Mouse (Mus musculus) heart, embryonic 16.5 days (tissue): Measurements from ENCODE around the gene Dnajb5. TPM values are rescaled to one million over a fixed set of nuclear protein-coding genes. Genes with fewer than 3 reads are reported as not detected.

ENCODE experiments used
- ATAC-seq: fragments of 200-750 bp; cut with Nextera tagmentation; replicated peaks from 2 replicates; pipeline ENCODE4 v1.8.0; 2017; ENCODE audit warnings: moderate number of reproducible peaks; ENCODE audit not compliant: insufficient read depth, low FRiP score; ENCODE audit errors: extremely low read depth
- H3K27ac ChIP-seq: fragments of 300-500 bp; sonication (generic); 2 replicates; pipeline ENCODE4 v1.5.1; 2014; ENCODE audit warnings: mild to moderate bottlenecking, low read length, control low read depth, moderate library complexity
- H3K27me3 ChIP-seq: fragments of 300-500 bp; sonication (generic); 2 replicates; pipeline ENCODE4 v1.6.1; 2014; ENCODE audit warnings: low read length, mixed read lengths; ENCODE audit not compliant: control insufficient read depth, insufficient read depth
- H3K36me3 ChIP-seq: fragments of 300-500 bp; sonication (generic); 2 replicates; pipeline ENCODE4 v1.6.1; 2014; ENCODE audit not compliant: control insufficient read depth, insufficient read depth
- H3K4me1 ChIP-seq: fragments of 300-500 bp; sonication (generic); 2 replicates; pipeline ENCODE4 v1.6.1; 2014; ENCODE audit warnings: low read length, mixed read lengths; ENCODE audit not compliant: control insufficient read depth, insufficient read depth
- H3K4me2 ChIP-seq: fragments of 300-500 bp; sonication (generic); 2 replicates; pipeline ENCODE4 v1.6.1; 2014; ENCODE audit warnings: low read depth, mild to moderate bottlenecking, control low read depth, low read length
- H3K4me3 ChIP-seq: fragments of 300-500 bp; sonication (generic); 2 replicates; pipeline ENCODE4 v1.5.1; 2014; ENCODE audit warnings: mild to moderate bottlenecking, control low read depth, low read length
- H3K9ac ChIP-seq: fragments of 300-500 bp; sonication (generic); 2 replicates; pipeline ENCODE4 v1.6.1; 2014; ENCODE audit warnings: low read length, control low read depth
- H3K9me3 ChIP-seq: fragments of 300-500 bp; sonication (generic); replicated peaks from 2 replicates; pipeline ENCODE4 v1.6.1; 2016; ENCODE audit warnings: low read length; ENCODE audit not compliant: control insufficient read depth
- WGBS: fragments of 180-500 bp; shearing (Covaris S2); extraction: QIAGEN DNeasy Blood & Tissue Kit; methylation state at CpG from one replicate; pipeline ENCODE4 v1.1.7; 2014; 5-methylcytosine and 5-hydroxymethylcytosine counted together
- polyA plus RNA-seq: library from polyadenylated mRNA; unstranded; fragments of >200 nt; fragmentation: Nextera tagmentation; extraction: Ambion mirVana; gene quantifications from 2 replicates; pipeline ENCODE4 v1.2.1, GENCODE M21; 2015

Gene Dnajb5
- polyA plus RNA-seq, 1 experiment from 2014 or later, result 17.2 TPM

DNA sequence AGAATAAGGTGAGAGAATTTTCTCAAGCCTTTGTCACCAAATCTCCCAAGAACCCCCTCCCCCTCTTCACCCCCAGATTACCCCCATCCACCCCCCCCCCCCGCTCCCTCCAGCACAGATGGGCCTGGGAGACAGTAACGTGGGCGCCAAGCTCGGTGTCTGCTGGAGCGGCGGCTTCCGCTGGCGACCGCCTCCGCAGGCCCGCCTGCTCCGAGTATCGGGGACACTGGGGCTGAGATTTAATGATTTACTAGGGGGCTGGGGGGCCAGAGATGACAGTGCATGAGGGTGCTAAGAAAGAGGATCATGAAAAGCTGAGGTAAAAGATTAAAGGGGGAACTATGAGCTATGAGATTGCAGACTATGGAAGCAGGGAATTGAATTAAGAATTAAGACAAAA, 1.1 kb upstream of the Dnajb5 start:
- H3K4me3 ChIP-seq, result no peak overlapping the region
- WGBS, result 36% methylated on average over 13 of the region's 13 CpGs
- H3K4me2 ChIP-seq, result no peak overlapping the region; the same call in 1 of the 2 replicates
- no peak for ATAC-seq
- H3K9me3 ChIP-seq, result no peaks in the 10 kb centered on the region
- no peak overlapping the region for H3K27ac ChIP-seq
- peaks cover 37% of the 10 kb centered on the region for H3K4me1 ChIP-seq
- H3K27me3 ChIP-seq, result peaks cover 5% of the 10 kb centered on the region
- H3K9ac ChIP-seq, result no peak overlapping the region
- no peaks in the 10 kb centered on the region for H3K36me3 ChIP-seq

DNA sequence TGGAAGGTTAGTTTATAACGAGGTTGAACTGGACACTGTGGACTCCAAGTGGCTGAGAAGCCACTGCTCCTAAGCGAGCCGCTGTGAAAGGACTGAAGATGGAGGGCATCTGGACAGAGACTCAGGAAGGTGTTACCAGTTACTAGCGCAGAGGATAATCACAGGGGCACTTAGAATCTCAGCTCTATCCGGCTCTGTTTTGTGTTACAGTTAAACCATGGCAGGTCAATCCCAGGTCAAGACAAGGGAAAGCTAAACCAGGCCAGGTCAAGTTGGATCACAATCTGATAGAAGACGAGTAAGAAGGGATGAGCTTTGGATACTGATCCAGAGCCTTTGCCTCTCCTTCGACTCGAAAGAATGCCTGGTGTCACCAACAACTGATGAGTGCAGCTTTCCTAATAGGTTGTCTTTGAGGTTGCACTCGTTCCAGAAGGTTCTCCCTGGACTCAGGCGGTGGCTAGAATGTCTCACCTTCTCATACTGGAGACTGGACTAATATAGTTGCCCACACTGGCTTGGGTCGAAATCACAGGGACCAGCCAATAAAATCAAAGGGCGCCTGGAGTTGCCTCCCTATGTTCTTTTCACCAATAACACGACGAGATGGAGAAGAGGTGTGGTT, 451 bp upstream of the Dnajb5 start:
- H3K36me3 ChIP-seq, result no peaks in the 10 kb centered on the region
- H3K4me1 ChIP-seq, result peaks cover 39% of the 10 kb centered on the region
- 11% methylated on average over 14 of the region's 14 CpGs for WGBS
- H3K4me2 ChIP-seq, result peak overlapping the region; percentile 73
- H3K9ac ChIP-seq, result peak overlapping the region; percentile 60
- peak overlapping the region; percentile 69 for H3K27ac ChIP-seq
- H3K9me3 ChIP-seq, result no peaks in the 10 kb centered on the region
- H3K4me3 ChIP-seq, result peak overlapping the region; percentile 79
- H3K27me3 ChIP-seq, result peaks cover 5% of the 10 kb centered on the region
- no peak for ATAC-seq

DNA sequence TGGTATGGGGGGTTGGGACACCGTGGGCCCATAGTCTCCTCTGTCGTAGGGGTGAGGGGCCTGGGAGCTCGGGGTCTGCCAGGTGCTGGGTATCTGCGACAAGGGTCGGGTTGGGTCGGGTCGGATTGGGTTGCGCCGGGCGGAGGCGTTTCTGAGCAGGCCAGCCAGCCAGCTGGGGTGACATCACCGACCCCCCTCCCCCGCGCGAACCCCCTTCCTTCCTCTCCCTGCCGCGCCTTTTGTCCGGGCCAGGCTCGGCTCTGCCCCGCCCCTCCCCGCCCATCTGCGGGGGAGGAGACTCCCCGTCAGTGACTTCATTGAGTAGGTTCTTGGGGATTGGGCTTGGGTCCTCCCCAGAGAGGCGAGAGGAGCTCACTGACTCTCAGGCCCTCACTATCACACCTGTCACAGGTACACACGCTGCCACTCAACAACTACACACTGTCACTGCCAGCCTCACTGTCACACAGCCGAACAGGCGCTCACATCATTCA, 498 bp downstream of the Dnajb5 start:
- Histone ChIP-seq H3K4me3 (peak overlapping the region; percentile 79), H3K4me2 (peak overlapping the region; percentile 73), H3K27me3 (peaks cover 5% of the 10 kb centered on the region), H3K4me1 (peaks cover 44% of the 10 kb centered on the region), H3K9ac (peak overlapping the region; percentile 99), H3K36me3 (no peaks in the 10 kb centered on the region), H3K27ac (peak overlapping the region; percentile 98), H3K9me3 (no peaks in the 10 kb centered on the region)
- ATAC-seq, result peak; percentile 59
- WGBS, result 2% methylated on average over 15 of the region's 27 CpGs

DNA sequence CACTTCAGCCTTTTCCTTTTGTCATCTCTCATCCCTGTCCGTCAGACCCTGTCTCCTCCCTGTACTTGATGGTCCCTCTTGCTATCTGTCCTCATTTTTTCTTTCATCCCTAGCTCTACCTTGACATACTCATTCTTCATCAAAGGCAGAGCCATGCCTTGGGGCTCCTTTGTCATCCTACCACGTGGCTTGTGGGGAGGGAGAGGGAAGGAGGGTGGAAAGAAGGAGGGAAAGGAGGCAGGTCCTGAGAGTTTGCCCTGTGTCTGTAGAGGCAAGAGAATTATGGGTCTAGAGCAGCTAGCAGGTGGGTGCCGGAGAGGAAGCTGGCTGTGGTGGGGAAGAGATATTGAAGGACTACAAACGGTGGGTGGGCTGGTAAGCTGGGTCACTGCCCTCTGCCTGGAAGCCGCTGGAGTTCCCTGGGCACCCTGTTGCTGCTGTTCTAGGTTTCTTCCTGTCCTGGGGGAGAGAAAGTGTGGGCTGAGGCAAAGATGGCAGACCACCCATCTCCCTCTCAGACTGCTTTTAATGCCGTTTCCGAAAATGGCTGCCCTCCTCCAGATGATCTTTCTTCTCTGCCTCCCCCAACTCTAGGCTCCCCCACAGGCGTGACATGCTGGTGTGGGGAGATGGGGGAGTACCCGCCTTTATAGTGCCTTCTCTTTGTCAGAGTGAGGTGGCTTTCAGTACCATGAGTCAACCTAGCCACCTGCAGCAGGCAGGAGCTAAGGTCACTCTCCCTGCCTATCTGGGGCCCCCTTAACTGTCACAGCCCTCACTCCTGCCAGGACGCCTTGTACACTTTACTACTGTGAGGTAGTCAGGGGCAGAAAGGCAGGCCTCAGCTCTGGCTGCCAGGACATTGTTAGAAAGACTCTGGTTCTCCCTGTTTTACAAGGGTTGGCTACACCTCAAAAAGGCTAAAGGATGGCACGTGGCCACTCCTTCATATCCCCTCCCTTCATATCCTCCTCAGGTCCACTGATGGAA, 1.9 kb downstream of the Dnajb5 start:
- H3K9ac ChIP-seq, result peak overlapping the region; percentile 99
- no peaks in the 10 kb centered on the region for H3K9me3 ChIP-seq
- peaks cover 4% of the 10 kb centered on the region for H3K27me3 ChIP-seq
- H3K36me3 ChIP-seq, result peaks cover under 1% of the 10 kb centered on the region
- H3K4me3 ChIP-seq, result peak overlapping the region; percentile 79
- peak overlapping the region; percentile 98 for H3K27ac ChIP-seq
- 60% methylated on average over 11 of the region's 11 CpGs for WGBS
- H3K4me1 ChIP-seq, result peaks cover 44% of the 10 kb centered on the region
- ATAC-seq, result no peak
- H3K4me2 ChIP-seq, result peak overlapping the region; percentile 73

DNA sequence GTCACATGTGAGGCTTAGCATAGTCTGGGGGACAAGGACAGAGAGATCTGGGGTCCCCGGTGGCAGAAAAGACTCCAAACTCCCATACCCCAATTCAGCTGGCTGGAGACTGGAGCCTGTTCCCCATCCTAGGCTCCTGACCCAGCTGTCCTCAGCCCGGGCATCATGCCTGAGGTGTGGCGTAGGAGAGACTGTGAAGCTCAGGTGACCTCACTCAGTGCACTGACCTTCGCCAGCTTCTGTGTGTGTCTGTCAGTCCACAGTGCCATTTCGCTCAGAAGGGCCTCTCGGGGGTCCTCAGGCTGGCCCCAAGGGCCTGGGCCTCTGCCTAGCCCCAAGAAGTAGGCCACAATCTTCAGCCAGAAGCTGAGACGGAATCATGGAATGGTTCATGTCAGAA, 2.9 kb downstream of the Dnajb5 start:
- H3K27me3 ChIP-seq, result no peaks in the 10 kb centered on the region; the same call in 1 of the 2 replicates
- H3K4me2 ChIP-seq, result peak overlapping the region; percentile 73
- H3K9ac ChIP-seq, result peak overlapping the region; percentile 99
- H3K9me3 ChIP-seq, result no peaks in the 10 kb centered on the region
- ATAC-seq, result no peak
- H3K4me1 ChIP-seq, result peaks cover 44% of the 10 kb centered on the region
- 77% methylated on average over 7 of the region's 7 CpGs for WGBS
- peak overlapping the region; percentile 98 for H3K27ac ChIP-seq
- peaks cover 9% of the 10 kb centered on the region for H3K36me3 ChIP-seq
- H3K4me3 ChIP-seq, result no peak overlapping the region

DNA sequence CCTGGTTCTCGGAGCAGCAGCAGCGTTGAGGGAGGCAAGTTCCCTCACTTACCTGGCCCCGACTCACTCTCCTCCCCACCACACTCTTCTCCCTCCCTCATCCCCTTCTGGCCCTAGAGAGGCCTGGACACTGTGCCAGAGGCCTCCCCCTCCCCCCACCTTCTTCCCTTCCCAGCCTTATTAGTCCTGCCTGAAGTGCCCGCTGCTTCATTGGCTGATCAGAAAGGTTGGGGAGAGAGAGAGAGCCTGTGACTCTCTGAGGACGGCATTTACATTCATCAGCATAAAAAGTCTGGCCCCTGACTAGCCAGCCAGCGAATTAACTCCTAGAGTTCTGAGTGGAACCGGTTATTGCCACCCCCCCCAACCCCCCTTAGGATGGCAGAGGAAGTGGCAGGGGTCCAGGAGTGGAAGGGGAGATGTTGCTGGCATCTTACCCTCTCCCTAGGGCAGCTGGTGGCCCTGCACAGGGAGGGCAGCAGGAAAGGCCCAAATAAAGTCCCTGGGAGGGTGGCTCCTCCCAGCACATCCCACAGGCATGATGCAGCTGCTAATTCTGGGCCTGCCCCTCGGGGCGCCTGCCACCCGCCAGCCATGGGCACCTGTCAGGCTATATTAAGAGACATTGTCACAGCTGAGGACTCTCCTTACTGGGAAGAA, 4.0 kb downstream of the Dnajb5 start:
- Histone ChIP-seq H3K4me3 (peak overlapping the region; percentile 27; the same call in 1 of the 2 replicates), H3K27ac (peak overlapping the region; percentile 98), H3K9me3 (no peaks in the 10 kb centered on the region), H3K4me1 (peaks cover 50% of the 10 kb centered on the region), H3K36me3 (peaks cover 9% of the 10 kb centered on the region), H3K27me3 (no peaks in the 10 kb centered on the region), H3K4me2 (peak overlapping the region; percentile 73), H3K9ac (peak overlapping the region; percentile 99)
- ATAC-seq, result peak; percentile 71
- 23% methylated on average over 10 of the region's 10 CpGs for WGBS

DNA sequence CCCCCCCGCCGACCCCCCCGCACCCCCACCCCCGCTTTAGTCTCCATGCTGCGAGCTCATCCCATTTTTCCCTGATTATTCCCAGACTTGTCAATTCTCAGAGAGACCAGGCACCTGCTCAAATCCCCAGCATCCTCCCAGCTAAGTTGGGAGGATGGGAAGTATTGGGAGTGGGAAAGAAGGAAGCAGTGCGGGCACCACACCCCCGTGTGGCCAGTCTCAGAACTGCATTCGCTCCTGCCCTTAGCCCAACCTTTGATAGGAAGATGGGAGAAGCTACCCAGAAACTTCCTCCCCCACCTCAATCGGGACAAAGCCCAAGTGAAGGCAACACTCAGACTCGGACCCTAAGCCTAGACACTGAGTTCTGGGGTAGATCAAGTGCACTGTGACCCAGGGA, 4.7 kb downstream of the Dnajb5 start:
- Histone ChIP-seq H3K4me2 (peak overlapping the region; percentile 33; the same call in 1 of the 2 replicates), H3K4me3 (no peak overlapping the region; the same call in 1 of the 2 replicates), H3K4me1 (peaks cover 50% of the 10 kb centered on the region), H3K9ac (peak overlapping the region; percentile 67), H3K27me3 (no peaks in the 10 kb centered on the region), H3K27ac (peak overlapping the region; percentile 98), H3K36me3 (peaks cover 9% of the 10 kb centered on the region), H3K9me3 (no peaks in the 10 kb centered on the region)
- WGBS, result 12% methylated on average over 10 of the region's 10 CpGs
- no peak for ATAC-seq

DNA sequence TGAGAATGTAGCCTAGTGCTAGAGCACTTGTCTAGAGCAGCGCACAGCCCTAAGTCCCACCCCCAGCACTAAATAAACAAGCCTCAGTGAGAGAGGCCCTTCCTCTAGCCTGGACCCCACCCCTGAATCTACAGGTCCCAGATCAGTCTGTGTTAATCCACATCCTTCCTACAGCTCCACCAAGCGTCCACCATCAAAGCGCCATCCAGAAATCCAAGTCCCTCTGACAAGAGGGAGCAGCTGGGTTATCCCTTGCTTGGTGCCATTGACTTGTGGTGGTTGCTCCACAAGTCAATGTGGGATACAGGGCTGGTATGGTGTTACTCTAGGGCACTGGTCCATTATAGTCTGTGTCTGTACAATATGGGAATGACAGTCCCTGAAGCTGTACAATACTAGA, 5.6 kb downstream of the Dnajb5 start:
- Histone ChIP-seq H3K27ac (peak overlapping the region; percentile 16; the same call in 1 of the 2 replicates), H3K36me3 (peaks cover 9% of the 10 kb centered on the region), H3K27me3 (no peaks in the 10 kb centered on the region), H3K9me3 (no peaks in the 10 kb centered on the region), H3K4me1 (peaks cover 58% of the 10 kb centered on the region), H3K4me2 (no peak overlapping the region), H3K9ac (no peak overlapping the region), H3K4me3 (no peak overlapping the region)
- 89% methylated on average over 3 of the region's 3 CpGs for WGBS
- ATAC-seq, result no peak
